ENCODE assay signal across 8 mouse cellular contexts in genomic region chr6:59209299-59209707, GRCm38 (mm10). TPM values are rescaled to one million over a fixed set of nuclear protein-coding genes. Genes with fewer than 3 reads are reported as not detected.
DNase-seq lines count a peak whose midpoint lies in the region; ATAC-seq and TF ChIP-seq lines count a peak whose summit lies in the region.

No protein-coding gene starts in this region.

- no peak for TF ChIP-seq EP300 in heart, postnatal 0 days (IDR thresholded peaks at IDR 0.05; ENCODE audit: low read depth)

- H3K27me3 ChIP-seq in heart, postnatal 0 days (ENCODE audit: control insufficient read depth, insufficient read depth, low read length) = no peaks in the 10 kb centered on the region
- H3K27me3 ChIP-seq in midbrain, embryonic 12.5 days = no peaks in the 10 kb centered on the region

- peak overlapping the region; percentile 69 for H3K9ac ChIP-seq in heart, postnatal 0 days (replicated peaks; ENCODE audit: low read depth, low read length)
- peak overlapping the region; percentile 87 for H3K9ac ChIP-seq in midbrain, embryonic 12.5 days (replicated peaks)

- H3K27ac ChIP-seq in heart, postnatal 0 days (ENCODE audit: low read depth) = peak overlapping the region; percentile 83
- H3K27ac ChIP-seq in midbrain, embryonic 12.5 days (replicated peaks) = peak overlapping the region; percentile 83; the same call in 1 of the 2 replicates

- peak overlapping the region; percentile 70 for H3K4me3 ChIP-seq in heart, postnatal 0 days (ENCODE audit: low read depth, low read length)
- H3K4me3 ChIP-seq in midbrain, embryonic 12.5 days = peak overlapping the region; percentile 76

- no peak for TF ChIP-seq CTCF in heart, postnatal 0 days (IDR thresholded peaks at IDR 0.05; ENCODE audit: low read depth)

- no peaks in the 10 kb centered on the region for H3K9me3 ChIP-seq in heart, postnatal 0 days (replicated peaks; ENCODE audit: control insufficient read depth, low read length)
- H3K9me3 ChIP-seq in midbrain, embryonic 12.5 days = no peaks in the 10 kb centered on the region

- intact Hi-C loops in left cerebral cortex, postnatal 25 days (cut with DNase I) = no loop called here

- no peak for DNase-seq in cerebellum, adult 8-10 months
- DNase-seq in 3T3-L1 (ENCODE audit: low read depth, low spot score) = peak; percentile 68
- peak; percentile 4 for DNase-seq in c-Kit-negative CD71-positive TER-119-positive erythroid progenitor cells, embryonic 14.5 days (ENCODE audit: low read depth, low spot score)
- DNase-seq in heart, postnatal 0 days (ENCODE audit: low spot score) = peak; percentile 36
- peak; percentile 52 to 66 for DNase-seq in left cerebral cortex, postnatal 25 days (ENCODE audit: low spot score in 2 of 2)
- DNase-seq in adrenal gland, postnatal 10 days = no peak

- 0 out of 2 replicates have a peak, but pooled peaks cover 3% of the 10 kb centered on the region for H3K4me1 ChIP-seq in heart, postnatal 0 days (ENCODE audit: control insufficient read depth, insufficient read depth)
- H3K4me1 ChIP-seq in midbrain, embryonic 12.5 days = peaks cover 6% of the 10 kb centered on the region; the same call in 1 of the 2 replicates

- ATAC-seq in cerebellum, adult (ENCODE audit: insufficient number of reproducible peaks, low FRiP score, low TSS enrichment) = peak; percentile 56
- ATAC-seq in heart, postnatal 0 days (ENCODE audit: insufficient read depth, low read depth) = peak; percentile 42
- peak; percentile 6; the same call in 1 of the 2 replicates for ATAC-seq in midbrain, embryonic 12.5 days (ENCODE audit: low FRiP score, low read depth)

- WGBS in heart, postnatal 0 days = 14% methylated on average over 5 of the region's 5 CpGs
- WGBS in midbrain, embryonic 12.5 days = 43% methylated on average over 5 of the region's 5 CpGs

- H3K4me2 ChIP-seq in heart, postnatal 0 days (ENCODE audit: low read depth, low read length) = peak overlapping the region; percentile 73
- peak overlapping the region; percentile 68 for H3K4me2 ChIP-seq in midbrain, embryonic 12.5 days (replicated peaks)

- H3K36me3 ChIP-seq in heart, postnatal 0 days (replicated peaks; ENCODE audit: control insufficient read depth, insufficient read depth, low read length) = no peaks in the 10 kb centered on the region
- H3K36me3 ChIP-seq in midbrain, embryonic 12.5 days = 0 out of 2 replicates have a peak, but pooled peaks cover 7% of the 10 kb centered on the region

RNA-seq across cellular contexts. Expression of gene Tigd2, which starts 0.6 kb away (rescaled TPM):
- 9.5 and 12.4 TPM in 2 replicates for total RNA-seq in heart, postnatal 0 days (2014; rRNA removed; ENCODE audit: low replicate concordance)
- 11.7 and 12.5 TPM in 2 replicates for polyA plus RNA-seq in heart, postnatal 0 days (2015; fragmentation: Nextera tagmentation; extraction: Ambion mirVana)
- total RNA-seq in left cerebral cortex, postnatal 25 days (2021) = 10 to 100 TPM; 12.2 to 12.7 TPM
- 10.0 and 10.5 TPM in 2 replicates for polyA plus RNA-seq in midbrain, embryonic 12.5 days (2016; fragmentation: Nextera tagmentation; extraction: Ambion mirVana)
- 10 to 100 TPM; 13.5 to 18.5 TPM for total RNA-seq in adrenal gland, postnatal 10 days (2021)

Comparison
In these comparisons a context has a peak if more than half of its experiments do, and no peak if none do; other contexts are left out.
1. ATAC-seq: peak in every context shown above with its lines; median percentile 56 in cerebellum, adult; 42 in heart, postnatal 0 days; 6 in midbrain, embryonic 12.5 days.
2. DNase-seq: peak in 3T3-L1 (single experiment), c-Kit-negative CD71-positive TER-119-positive erythroid progenitor cells, embryonic 14.5 days (single experiment), heart, postnatal 0 days (single experiment) and left cerebral cortex, postnatal 25 days (2 of 2); none in cerebellum, adult 8-10 months (single experiment) and adrenal gland, postnatal 10 days (single experiment).